Mouse (Mus musculus) bone marrow macrophage, adult 2 months (primary cell): ENCODE results near the gene Sgk1.

Source experiments
- CTCF ChIP-seq: IDR thresholded peaks from 2 replicates; pipeline ENCODE4 v1.5.1; 2012; ENCODE audit warnings: low read depth, mild to moderate bottlenecking, low read length, moderate library complexity
- POLR2A ChIP-seq: IDR thresholded peaks from 2 replicates; pipeline ENCODE4 v1.6.1; 2012; ENCODE audit warnings: mild to moderate bottlenecking, low read depth, low read length, borderline replicate concordance

- TF ChIP-seq CTCF (no peak), POLR2A (no peak)
Measured at GRCm38 (mm10) chr10:21907784-21908183, 25.8 kb downstream of the Sgk1 start.
